Mouse (Mus musculus) colon, adult 2 months (tissue): ENCODE data around the gene Frmd6. TPM values are rescaled to one million over a fixed set of nuclear protein-coding genes. Genes with fewer than 3 reads are reported as not detected.

ENCODE experiments used
- polyA plus RNA-seq: library from polyadenylated mRNA; depleted of rRNA; stranded (reverse); fragments of >200 nt; gene quantifications from 2 replicates; pipeline ENCODE4 v1.2.3, GENCODE M21; 2012; rRNA removed

The Frmd6 gene
- 9.9 and 10.4 TPM in 2 replicates for polyA plus RNA-seq

GRCm38 (mm10) chr12:70824729-70825650, at the start of gene Frmd6:
Frmd6 (plus strand) TSS chr12:70825514.

GRCm38 (mm10) chr12:70937571-70938384, 112.5 kb downstream of the Frmd6 start, which contains the start of gene Actr10:
Actr10 (plus strand) TSS chr12:70937857.

Other genes with a start within 250 kb of the Frmd6 start
- 9.4 and 10.6 TPM in 2 replicates for gene Actr10, start 112.3 kb downstream of the Frmd6 start, polyA plus RNA-seq
- gene Psma3, start 149.1 kb downstream of the Frmd6 start, polyA plus RNA-seq = 7.6 and 9.1 TPM in 2 replicates
- gene Arid4a, start 190.5 kb downstream of the Frmd6 start, polyA plus RNA-seq = 2.5 and 2.7 TPM in 2 replicates